Mouse (Mus musculus) megakaryocyte, embryonic 14.5 days (primary cell): ENCODE results near the gene Olfr159. TPM values are rescaled to one million over a fixed set of nuclear protein-coding genes. Genes with fewer than 3 reads are reported as not detected.

ENCODE experiments used
- H3K27me3 ChIP-seq: replicated peaks from 2 replicates; pipeline ENCODE3; 2012; ENCODE audit warnings: inconsistent platforms
- H3K36me3 ChIP-seq: replicated peaks from 2 replicates; pipeline ENCODE3; 2012; ENCODE audit warnings: low read length, inconsistent platforms, mixed read lengths
- H3K4me1 ChIP-seq: 2 replicates; pipeline ENCODE4 v1.6.1; 2012; ENCODE audit warnings: inconsistent platforms
- H3K4me3 ChIP-seq: replicated peaks from 2 replicates; pipeline ENCODE3; 2012; ENCODE audit warnings: moderate library complexity, mild to moderate bottlenecking, inconsistent platforms
- H3K9me3 ChIP-seq: 2 replicates; pipeline ENCODE4 v1.6.1; 2012; ENCODE audit warnings: inconsistent platforms
- FLI1 ChIP-seq: IDR thresholded peaks from 2 replicates; pipeline ENCODE4 v1.6.1; 2012; ENCODE audit warnings: low read length, inconsistent platforms, mixed read lengths
- GATA1 ChIP-seq: IDR thresholded peaks from 3 replicates; pipeline ENCODE4 v1.6.1; 2012; ENCODE audit warnings: mixed read lengths, low read length, inconsistent platforms, borderline replicate concordance
- polyA plus RNA-seq: library from polyadenylated mRNA; stranded (reverse); fragments of >175 nt; gene quantifications from 2 replicates; pipeline ENCODE4 v1.2.3, GENCODE M21; 2012; ENCODE audit warnings: low replicate concordance; ENCODE audit not compliant: insufficient read depth

Olfr159 gene
- polyA plus RNA-seq, 1 experiment, result not detected

GRCm38 (mm10) chr4:43730750-43731297, 40.0 kb downstream of the Olfr159 start:
- Histone ChIP-seq H3K27me3 (peaks cover 46% of the 10 kb centered on the region), H3K4me3 (no peak overlapping the region), H3K36me3 (no peaks in the 10 kb centered on the region), H3K9me3 (peaks cover 11% of the 10 kb centered on the region), H3K4me1 (peaks cover 81% of the 10 kb centered on the region)
- TF ChIP-seq FLI1 (no peak), GATA1 (no peak)

GRCm38 (mm10) chr4:43729794-43730550, 40.8 kb downstream of the Olfr159 start, which contains the start of gene Spaar:
Gene Spaar (plus strand): TSS chr4:43730034.
- H3K4me1 ChIP-seq, result peaks cover 76% of the 10 kb centered on the region

GRCm38 (mm10) chr4:43729126-43729525, 41.7 kb downstream of the Olfr159 start:
- TF ChIP-seq GATA1 (no peak), FLI1 (no peak)
- Histone ChIP-seq H3K4me1 (peaks cover 75% of the 10 kb centered on the region), H3K9me3 (peaks cover 11% of the 10 kb centered on the region), H3K4me3 (no peak overlapping the region), H3K36me3 (no peaks in the 10 kb centered on the region), H3K27me3 (peaks cover 41% of the 10 kb centered on the region)

More at GRCm38 (mm10) chr4:43729794-43730550, 40.8 kb downstream of the Olfr159 start, which contains the start of gene Spaar:
- peaks cover 41% of the 10 kb centered on the region for H3K27me3 ChIP-seq
- H3K9me3 ChIP-seq, result peaks cover 11% of the 10 kb centered on the region
- no peak within 1 kb of the TSS for H3K4me3 ChIP-seq
- H3K36me3 ChIP-seq, result no peaks in the 10 kb centered on the region
- TF ChIP-seq FLI1 (no peak), GATA1 (no peak)

GRCm38 (mm10) chr4:43728576-43728954, 42.2 kb downstream of the Olfr159 start:
- no peak for TF ChIP-seq GATA1
- TF ChIP-seq FLI1, result no peak
- H3K4me3 ChIP-seq, result no peak overlapping the region
- H3K36me3 ChIP-seq, result no peaks in the 10 kb centered on the region
- peaks cover 11% of the 10 kb centered on the region for H3K9me3 ChIP-seq
- H3K27me3 ChIP-seq, result peaks cover 41% of the 10 kb centered on the region
- H3K4me1 ChIP-seq, result peaks cover 70% of the 10 kb centered on the region

- Histone ChIP-seq H3K9me3 (peaks cover 9% of the 10 kb centered on the region; the same call in 1 of the 2 replicates), H3K27me3 (peaks cover 38% of the 10 kb centered on the region), H3K4me1 (peaks cover 65% of the 10 kb centered on the region), H3K4me3 (peak overlapping the region; percentile 73), H3K36me3 (no peaks in the 10 kb centered on the region)
- no peak for TF ChIP-seq FLI1
- no peak for TF ChIP-seq GATA1
Observed at GRCm38 (mm10) chr4:43727718-43728575, 42.9 kb downstream of the Olfr159 start.

GRCm38 (mm10) chr4:43726995-43727394, 43.8 kb downstream of the Olfr159 start, which contains the start of gene Hrct1:
Gene Hrct1 (plus strand): TSS chr4:43727188.
- TF ChIP-seq GATA1 (no peak), FLI1 (no peak)
- H3K27me3 ChIP-seq, result peaks cover 34% of the 10 kb centered on the region

GRCm38 (mm10) chr4:43726228-43726993, 44.4 kb downstream of the Olfr159 start:
- TF ChIP-seq GATA1 (no peak), FLI1 (no peak)
- Histone ChIP-seq H3K36me3 (no peaks in the 10 kb centered on the region), H3K9me3 (peaks cover 9% of the 10 kb centered on the region; the same call in 1 of the 2 replicates), H3K27me3 (peaks cover 35% of the 10 kb centered on the region), H3K4me1 (peaks cover 55% of the 10 kb centered on the region), H3K4me3 (peak overlapping the region; percentile 30)

More at GRCm38 (mm10) chr4:43726995-43727394, 43.8 kb downstream of the Olfr159 start, which contains the start of gene Hrct1:
- Histone ChIP-seq H3K4me3 (peak within 1 kb of the TSS; percentile 73), H3K36me3 (no peaks in the 10 kb centered on the region), H3K4me1 (peaks cover 56% of the 10 kb centered on the region), H3K9me3 (peaks cover 9% of the 10 kb centered on the region; the same call in 1 of the 2 replicates)

- TF ChIP-seq GATA1 (no peak), FLI1 (no peak)
- H3K4me3 ChIP-seq, result no peak overlapping the region
- H3K9me3 ChIP-seq, result no peaks in the 10 kb centered on the region
- H3K36me3 ChIP-seq, result no peaks in the 10 kb centered on the region
- peaks cover 24% of the 10 kb centered on the region for H3K27me3 ChIP-seq
- peaks cover 38% of the 10 kb centered on the region for H3K4me1 ChIP-seq
Observed at GRCm38 (mm10) chr4:43724764-43725163, 46.0 kb downstream of the Olfr159 start.

- Histone ChIP-seq H3K4me3 (no peak overlapping the region), H3K27me3 (peaks cover 15% of the 10 kb centered on the region), H3K9me3 (peaks cover 5% of the 10 kb centered on the region), H3K4me1 (peaks cover 12% of the 10 kb centered on the region), H3K36me3 (no peaks in the 10 kb centered on the region)
- no peak for TF ChIP-seq GATA1
- no peak for TF ChIP-seq FLI1
Observed at GRCm38 (mm10) chr4:43722191-43722590, 48.6 kb downstream of the Olfr159 start.
